Mouse (Mus musculus) spleen, postnatal 36 days (tissue): Measurements from ENCODE around the gene Mtcl1.

ENCODE experiments used
- DNase-seq, 2 experiments: peaks; one replicate each; pipeline ENCODE4 v3.0.0; 2022; ENCODE audit warnings: low spot score in 2 of 2, mixed read lengths in 1 of 2

Gene Mtcl1

DNA sequence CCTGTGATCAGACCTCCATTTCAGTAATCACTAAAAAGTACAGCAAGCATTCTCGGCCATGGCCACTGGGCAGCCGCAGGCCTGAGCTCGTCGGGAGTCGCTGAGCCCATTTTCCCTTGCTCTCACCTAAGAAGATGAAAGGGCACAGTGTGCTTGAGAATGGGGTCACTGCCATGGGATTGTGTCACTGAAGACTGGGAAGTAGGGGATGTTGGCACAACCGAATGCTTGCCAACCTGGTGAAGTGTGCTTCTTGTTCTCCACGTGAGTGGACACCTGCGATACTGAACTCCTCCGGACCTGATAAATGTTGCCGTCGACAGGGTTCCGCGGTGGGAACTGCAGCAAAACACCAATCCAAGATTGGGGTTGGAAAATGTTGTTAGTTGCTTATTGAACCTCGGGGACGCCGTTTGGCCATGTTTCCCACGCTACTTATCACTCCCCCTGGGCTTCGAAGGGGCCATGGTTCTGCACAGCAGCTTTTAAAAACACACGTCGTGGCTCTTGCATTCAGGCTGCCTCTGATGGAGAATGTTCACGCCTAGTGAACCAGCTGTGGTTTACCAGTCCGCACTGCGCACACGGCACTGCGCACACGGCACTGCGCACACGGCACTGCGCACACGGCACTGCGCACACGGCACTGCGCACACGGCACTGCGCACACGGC, 85.6 kb downstream of the Mtcl1 start:
- DNase-seq = no peak

DNA sequence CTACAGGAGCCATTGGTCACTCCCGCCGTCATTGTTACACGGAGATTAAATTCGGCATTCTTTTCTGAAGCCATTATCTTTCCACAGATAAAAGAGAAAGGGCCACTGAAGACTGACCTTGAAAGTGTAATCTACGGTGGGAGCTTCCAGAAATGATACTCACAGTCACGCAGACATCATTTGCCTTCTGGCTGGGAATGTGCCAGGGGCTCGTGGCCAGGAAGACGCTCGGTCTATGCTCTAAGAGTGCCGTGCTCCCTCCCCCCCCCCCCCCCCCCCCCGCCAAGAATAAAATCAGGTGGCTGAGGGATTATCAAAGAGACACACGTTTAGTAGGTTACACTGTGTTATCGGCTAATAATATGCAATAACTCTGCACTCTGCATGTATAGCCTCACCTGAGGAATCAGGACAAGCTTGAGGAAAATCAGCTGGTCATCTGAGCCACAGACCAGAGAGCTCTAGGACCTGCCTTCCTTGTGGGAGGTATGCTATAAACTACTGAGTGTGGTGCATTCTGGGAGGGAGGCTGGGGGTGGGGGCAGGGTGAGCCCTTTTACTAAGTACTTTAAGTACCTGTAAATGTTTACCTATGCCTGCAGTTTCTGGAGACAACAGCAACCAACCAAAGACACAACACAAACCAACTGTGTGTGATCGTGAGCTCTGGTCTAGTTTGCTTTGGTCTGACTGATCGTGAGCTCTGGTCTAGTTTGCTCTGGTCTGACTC, 87.1 kb downstream of the Mtcl1 start:
- DNase-seq = no peak

DNA sequence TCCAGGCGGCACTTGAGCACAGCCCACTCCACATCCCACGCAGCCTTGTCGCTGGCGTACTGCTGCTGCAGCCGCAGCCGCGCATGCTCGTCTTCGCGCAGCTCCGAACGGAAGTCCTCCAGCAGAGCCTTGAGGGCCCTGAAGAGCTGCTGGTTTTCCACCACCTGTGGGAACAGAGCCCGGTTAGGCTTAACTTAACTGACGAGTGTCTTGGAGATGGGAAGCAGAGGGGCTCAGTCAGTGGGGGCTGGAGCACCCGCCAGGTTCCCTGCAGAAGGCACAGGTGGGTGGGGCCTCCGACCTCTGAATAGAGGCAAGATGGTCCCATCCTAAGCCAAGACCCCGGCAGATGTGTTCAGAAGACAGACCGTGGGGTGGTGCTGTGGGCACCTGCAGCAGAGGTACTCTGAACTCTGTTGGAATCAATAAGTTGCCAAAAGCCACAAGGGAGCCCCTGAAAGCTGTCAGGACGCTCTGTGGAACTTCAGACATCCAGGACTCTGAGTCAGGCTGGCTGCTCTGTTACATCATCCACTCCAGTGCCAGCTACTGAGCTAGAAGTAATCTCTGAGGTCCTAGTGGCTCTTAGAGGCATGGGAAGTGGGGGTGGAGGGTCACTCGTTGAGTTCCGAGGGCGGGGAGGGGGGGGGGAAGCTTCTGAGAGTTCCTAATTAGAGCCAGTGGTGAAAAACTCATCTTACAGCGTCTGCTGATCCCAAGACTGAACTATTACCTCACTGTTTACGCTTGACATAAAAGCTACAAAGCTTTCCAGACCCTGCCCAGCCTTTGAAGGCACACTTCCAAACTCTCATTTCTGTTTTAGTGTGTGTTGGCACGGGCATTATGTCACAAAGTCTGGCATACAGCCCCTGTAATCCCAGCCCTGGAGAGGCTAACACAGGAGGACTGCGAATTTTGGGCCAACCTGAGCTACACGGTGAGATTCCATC, 91.2 kb downstream of the Mtcl1 start:
- DNase-seq = no peak

DNA sequence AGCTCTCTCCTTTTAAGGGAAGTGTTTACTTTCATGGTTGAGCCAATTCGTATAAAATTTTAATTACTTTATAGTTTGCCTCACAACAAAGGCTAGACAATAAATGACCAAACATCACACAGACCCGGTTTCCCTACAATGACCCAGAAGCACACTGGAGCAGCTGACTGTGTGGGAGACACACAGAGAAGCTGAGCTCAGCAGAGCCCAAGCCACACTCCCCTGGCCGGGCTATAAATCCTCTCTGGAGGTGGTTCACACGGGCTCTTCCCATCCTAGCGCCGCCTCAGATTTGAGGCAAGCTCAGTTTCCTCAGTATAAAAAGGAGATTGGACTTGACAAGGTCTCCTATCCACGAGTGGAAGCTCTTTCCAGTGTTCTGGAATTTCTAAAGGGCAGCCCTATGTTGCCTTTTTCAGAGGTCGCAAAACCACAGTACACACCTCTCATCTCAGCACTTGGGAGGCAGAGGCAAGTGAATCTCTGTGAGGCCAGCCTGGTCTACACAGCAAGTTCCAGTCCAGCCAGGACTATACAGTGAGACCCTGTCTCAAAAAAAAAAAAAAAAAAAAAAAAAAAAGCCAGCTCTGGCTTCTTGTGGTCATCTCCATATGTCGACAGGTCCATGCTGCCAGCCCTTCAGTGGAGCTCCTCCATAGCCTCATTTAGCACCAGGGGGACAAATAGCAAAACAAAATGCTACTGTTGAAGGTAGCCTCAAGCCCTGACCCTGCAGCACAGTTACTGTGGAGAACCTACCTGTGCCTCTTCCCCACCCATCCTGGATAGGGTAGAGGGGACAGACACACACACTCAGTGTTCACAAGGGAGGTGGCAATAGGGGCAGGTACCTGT, 92.2 kb downstream of the Mtcl1 start:
- DNase-seq = no peak

DNA sequence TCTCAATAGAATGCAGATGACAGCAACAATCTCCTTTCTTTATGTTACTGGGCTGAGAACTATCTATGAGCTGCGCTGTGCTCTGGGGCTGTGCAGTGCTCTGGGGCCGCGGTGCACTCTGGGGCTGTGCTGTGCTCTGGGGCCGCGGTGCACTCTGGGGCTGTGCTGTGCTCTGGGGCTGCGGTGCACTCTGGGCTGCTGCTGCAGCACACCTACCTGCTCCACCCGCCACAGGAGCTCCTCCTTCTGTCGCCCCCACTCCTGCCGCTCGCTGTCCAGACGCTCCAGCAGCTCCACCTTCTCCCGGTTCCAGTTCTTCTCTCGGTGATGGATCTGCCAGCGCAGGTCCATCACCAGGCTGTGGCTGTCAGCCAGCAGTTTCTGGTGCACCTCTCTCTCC, 95.6 kb downstream of the Mtcl1 start:
- DNase-seq = no peak

DNA sequence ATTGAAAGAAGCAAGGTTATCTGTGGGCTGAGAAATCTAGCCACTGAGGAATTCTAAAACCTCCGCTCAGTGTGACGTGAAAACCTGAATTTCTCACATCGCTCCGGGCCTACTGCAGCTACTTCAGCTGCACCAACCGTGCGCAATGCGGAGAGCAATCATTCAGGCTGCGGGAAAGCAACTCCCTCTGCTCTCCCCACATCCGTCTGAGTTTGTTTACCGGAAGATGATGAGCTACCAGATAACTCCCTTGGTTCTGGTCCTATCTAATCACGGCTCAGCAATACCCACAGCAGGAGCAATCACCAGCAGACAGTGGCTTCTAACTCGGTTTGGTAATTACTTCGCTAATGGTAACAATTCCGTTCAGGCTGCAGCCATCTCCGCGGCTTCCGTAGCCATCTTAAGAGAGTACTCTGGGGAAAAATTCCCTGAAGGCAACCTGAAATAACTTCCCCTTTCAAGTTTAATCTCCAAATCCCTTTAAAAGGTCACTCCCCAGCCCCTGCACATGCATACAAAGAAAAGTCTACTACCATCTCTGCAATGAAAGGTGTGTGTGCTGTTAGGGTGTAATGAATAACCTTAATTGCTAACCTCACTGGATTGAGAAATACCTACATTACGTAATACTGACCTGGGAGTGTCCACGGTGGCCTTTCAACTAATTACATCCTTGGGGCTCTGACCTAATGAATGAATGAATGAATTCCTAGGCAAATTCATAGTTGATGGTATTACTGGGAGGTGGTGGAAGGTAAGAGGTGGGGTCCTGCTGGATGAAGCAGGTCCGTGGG, 96.5 kb downstream of the Mtcl1 start:
- no peak for DNase-seq

DNA sequence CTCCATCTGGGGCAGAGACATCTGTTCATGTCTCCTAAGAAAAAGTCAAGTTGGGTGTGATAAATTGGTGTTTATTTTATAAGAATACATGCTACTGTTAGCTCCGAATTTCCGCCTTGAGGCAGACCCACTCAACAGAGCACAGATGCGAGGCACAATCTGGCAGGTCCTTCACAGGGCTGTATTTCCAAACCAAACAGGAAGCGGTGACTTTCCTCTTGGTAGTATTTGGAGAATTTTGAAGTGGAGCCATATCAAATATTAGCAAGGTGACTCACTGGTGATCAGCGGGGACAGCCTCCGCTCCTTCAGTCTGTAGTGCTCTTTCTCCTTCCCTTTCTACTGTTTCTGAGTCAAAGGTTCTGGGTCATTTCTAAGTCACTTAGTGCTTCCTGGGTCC, 97.3 kb downstream of the Mtcl1 start:
- DNase-seq = no peak

DNA sequence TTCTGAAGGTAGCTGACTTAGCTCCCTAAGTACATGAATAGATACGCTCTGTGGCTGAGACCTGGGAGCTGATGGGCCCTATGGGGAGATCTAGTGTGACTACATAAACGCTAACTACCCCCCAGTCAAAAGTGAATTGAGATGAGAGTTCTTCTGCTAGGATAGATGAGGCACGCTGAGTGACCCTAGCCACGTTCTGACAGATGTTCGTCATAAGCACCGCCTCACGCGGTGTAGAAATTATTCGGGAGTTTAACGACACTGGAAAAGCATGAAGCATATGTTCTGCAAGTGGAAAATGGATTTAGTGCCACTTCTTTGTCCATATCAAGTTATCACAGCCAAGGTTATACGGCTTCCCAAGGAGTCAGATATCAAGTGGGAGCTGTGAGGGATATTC, 98.9 kb downstream of the Mtcl1 start:
- DNase-seq = no peak

DNA sequence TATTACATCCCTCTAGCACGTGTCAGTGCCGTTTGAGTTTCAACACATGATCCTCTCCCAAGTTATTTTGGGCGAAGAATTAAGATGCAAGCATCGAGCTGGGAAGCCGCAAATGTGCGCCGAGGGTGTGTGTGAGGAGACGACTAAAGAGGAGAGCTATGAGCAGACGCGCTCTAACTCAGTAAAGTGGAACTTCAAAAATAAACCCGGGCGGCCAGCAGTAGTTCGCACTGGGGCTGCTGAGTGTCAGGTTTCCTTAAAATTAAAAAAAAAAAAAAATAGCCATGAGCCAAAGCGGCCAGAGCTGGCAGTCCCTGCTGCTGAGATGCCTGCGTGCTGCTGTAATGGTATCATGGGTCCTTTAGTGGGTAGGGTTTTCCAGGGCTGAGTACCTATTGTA, 99.4 kb downstream of the Mtcl1 start:
- no peak for DNase-seq

DNA sequence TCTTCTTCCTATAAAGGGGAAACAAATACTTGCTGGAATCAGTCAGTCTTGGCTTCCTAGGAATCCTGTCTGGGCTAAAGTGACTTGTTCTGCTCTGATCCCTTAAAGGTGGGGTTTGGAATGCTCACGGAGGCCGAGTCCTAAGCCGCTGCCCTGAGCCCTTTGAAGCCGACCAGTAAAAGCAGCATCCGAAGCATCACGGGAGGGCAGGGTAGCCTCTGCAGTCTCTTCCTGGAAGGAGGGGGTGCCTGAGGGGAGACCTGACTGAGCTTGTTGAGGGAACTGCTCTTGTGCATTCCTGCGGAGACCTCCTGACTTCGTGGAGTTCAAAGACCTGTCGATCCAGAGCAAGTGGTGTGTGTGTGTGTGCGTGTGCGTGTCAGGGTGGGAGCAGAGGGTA, 103.2 kb downstream of the Mtcl1 start:
- DNase-seq = no peak

DNA sequence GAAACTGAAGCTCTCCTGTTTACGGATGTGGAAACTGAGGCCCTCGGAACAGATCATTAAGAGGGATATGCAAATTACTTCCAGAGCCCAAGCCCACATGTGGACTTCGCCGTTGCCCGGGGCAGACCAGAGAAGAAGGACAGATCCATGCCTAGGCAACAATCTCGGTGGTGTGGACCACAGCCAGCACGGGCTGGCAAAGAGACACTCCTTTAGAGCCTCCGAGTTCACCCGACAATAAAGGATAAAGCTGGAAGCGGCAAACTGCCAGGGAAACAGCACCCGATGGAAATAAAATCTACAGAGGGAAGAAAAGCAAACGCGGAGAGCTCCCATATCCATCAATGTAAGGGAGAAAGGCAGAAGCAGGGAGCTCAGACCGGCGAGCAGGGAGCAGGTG, 103.9 kb downstream of the Mtcl1 start:
- no peak for DNase-seq

DNA sequence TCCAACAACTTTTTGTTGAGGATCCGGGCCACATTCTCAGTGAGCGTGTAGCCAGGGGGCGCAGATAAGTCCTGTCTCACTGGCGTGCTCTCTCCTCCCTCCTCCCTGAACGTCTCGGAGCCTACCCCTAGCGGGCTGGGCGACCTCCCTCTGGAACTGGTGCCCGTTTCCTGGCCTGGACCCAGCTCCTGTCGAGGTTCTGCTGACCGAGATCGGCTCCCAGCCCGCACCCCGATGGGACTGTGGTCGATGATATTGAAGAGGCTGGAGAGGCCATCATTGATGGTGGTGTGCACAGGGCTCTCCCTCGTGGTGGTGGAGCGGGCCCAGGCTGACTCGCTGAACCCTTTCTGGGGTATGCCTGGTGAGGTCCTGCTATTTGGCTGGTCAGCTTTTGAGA, 106.6 kb downstream of the Mtcl1 start:
- no peak for DNase-seq

DNA sequence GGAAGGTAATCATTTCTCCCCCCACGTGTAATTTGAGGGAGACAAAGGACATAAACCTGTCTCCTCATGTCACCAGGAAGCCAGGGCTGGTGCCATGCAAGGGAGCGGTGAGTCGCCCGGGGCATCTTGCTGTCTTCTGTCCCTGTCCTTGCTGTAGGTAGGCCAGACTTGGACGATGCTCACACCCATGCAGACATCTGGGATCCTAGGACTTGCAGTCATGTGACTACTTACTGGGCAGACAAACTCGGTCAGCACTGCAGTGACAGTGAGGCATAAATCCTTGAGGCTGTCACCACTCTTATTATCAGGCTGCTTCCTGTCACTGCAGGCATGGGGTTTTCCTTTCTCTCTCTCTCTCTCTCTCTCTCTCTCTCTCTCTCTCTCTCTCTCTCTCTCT, 107.9 kb downstream of the Mtcl1 start:
- DNase-seq = no peak

DNA sequence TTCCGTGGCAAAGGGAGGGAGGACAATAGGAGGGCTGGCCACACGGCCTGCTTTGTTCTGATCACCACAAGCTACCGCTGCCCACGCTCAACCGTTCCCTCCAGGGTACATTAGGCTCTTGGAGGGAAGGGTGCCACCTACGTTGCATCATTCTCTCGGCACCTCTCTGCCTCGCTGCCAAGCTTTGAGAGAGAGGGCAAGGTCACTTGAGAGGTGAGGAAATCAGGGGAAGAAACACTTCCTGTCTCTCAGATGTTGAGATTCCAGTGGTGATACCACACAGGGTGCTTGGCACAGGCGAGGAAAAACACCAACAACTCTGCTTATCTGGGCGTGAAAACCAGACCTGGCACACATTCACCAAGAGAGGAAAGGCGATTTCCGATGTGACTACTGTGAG, 108.8 kb downstream of the Mtcl1 start:
- DNase-seq = no peak

DNA sequence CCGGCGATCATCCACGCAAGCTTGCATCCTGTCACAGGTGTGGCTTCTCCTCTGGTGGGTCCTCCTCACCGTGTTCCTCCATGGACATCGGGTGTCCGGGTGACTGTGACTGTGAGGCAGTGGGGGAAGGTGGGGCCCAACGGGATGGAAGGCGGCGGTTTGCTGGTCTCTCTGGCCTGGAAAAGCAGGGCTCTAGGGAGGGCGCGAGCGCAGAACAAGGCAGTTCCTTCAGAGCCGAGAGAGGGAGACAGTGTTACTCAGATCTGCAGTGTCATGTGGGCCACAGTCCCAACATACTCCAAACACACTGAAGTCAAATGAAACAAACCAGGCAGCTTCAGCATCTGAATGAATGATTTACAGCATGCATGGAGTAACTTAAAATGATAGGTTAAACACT, 111.6 kb downstream of the Mtcl1 start:
- DNase-seq = no peak

DNA sequence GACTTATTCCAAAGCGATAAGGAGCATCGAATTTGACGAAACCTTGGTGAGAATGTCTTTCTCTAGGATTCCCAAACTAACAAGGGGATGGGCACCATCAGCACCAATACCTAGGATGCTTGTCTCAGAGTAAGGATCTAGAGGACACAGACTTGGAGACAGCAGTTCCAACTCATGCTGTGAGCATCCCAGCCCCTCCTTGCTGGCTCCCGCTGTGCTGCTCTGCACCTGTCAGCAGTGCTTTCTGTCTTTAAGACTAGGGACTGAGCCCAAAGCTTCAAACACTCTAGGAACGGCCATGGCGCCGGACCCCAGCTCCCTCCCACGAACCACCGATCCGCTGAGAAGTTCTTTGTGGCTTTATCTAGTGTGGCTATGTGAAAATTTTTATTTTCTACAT, 114.0 kb downstream of the Mtcl1 start:
- DNase-seq = no peak

DNA sequence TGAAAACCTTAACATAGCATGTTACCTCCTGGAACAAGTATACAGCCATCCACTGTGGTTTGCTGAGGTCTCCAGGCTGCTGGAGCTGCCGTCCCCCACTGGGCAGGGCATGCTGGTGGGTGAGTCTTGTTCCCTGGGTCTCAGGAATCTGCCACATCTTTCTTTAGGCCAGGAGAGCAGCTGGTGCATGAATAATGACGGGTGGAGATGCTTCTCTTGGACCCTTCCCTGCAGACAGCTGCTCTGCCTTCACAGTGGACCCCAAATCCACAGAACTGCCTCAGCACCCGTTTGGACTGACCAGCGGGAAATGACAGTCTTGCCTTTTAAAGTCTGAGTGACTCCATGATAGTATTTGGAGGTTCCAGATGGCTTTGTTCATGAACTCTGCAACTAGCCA, 114.7 kb downstream of the Mtcl1 start:
- no peak for DNase-seq

DNA sequence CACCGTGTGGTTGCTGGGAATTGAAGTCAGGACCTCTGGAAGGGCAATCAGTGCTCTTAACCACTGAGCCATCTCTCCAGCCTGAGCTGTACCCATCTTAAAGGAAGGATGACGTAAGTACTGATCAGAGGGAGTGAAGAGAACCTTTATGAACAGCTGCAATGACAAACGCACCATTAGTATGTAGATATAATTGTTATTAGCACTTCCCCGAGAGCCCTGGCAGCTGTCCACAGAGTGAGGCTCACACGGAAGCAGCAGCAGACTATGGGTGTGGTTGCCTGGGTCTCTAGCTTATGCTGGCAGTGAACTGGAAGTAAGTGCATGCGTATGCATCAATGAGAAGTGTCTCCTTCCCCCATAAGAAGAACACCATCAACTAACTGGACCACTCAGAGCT, 118.3 kb downstream of the Mtcl1 start:
- no peak for DNase-seq

DNA sequence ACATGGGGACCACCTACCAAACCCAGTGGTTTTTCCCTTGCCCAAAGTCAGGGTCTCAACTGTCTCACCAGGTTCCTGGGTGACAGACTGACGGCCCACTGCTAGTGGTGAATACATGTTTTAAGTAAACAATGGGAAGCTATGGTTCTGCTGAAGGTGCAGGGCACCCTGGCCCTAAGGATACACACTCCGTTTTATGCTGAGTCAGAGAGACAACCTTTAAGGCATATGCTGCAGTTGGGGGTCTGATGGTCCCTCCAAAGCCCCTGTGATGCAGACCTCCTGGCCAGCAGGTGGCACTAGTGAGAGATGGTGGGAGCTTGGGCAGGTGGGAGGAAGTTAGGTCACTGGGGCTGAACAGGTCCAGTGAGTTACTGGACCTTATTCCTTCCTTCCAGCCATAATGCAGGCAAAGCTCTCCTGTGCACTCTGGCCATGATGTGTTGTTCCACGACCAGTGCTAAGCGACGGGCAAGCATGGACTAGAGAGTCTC, 123.0 kb downstream of the Mtcl1 start:
- DNase-seq = no peak

DNA sequence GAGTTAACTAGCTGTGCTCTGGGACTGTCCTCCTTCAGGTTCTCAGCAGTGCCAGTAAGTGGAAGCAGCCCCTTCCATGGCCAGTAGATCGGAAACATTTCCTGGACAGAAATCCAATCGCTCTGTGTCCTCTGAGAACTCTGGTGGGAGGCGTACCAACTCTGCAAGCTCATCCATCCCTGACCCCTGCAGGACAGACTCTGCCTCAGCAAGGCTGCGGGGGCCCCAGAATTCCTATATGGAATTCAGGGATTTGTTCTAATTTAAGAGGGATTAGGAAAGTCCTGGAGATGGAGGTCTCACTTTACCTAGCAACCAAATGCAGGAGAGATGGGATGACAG, 123.4 kb downstream of the Mtcl1 start:
- DNase-seq = no peak
